Mouse (Mus musculus) adrenal gland, adult 2 months (tissue): ENCODE measurements around the gene Shank1. TPM values are rescaled to one million over a fixed set of nuclear protein-coding genes. Genes with fewer than 3 reads are reported as not detected.
"Not testable (repeated sequence)": the region's sequence is repeated elsewhere in the genome, so short reads cannot be mapped to it uniquely, and the experiment has no call there.

Source experiments
- DNase-seq: peaks from one replicate; pipeline ENCODE4 v3.0.0; 2021
- long read RNA-seq: library from polyadenylated mRNA; stranded (forward); transcript quantifications from one replicate; pipeline ENCODE4 v2.0.0, GENCODE M21; 2021
- polyA plus RNA-seq: library from polyadenylated mRNA; depleted of rRNA; stranded (reverse); fragments of >200 nt; gene quantifications from 2 replicates; pipeline ENCODE4 v1.2.3, GENCODE M21; 2012; rRNA removed
- total RNA-seq, 2 experiments: library from RNA; stranded (reverse); gene quantifications; 2 replicates each; pipeline ENCODE4 v1.2.3; 2021

Gene Shank1
- total RNA-seq: 1 to 10 TPM; 8.0 to 9.1 TPM
- 2.5 and 2.9 TPM in 2 replicates for polyA plus RNA-seq
- long read RNA-seq, partial matches to known transcripts: 0 of 1 reads
- long read RNA-seq, other reads (novel, unspliced or antisense): 1 of 1 reads

GRCm38 (mm10) chr7:44309475-44310284, at the start of gene Shank1:
Gene Shank1 (plus strand): TSS chr7:44310253.
- DNase-seq: no peak

- DNase-seq: peak; percentile 50
Observed at GRCm38 (mm10) chr7:44260410-44260809, 49.6 kb upstream of the Shank1 start.

- DNase-seq: no peak
Observed at GRCm38 (mm10) chr7:44261147-44261546, 48.9 kb upstream of the Shank1 start, which contains the start of gene Gm15517. Gene Gm15517 (plus strand): TSS chr7:44261447.

GRCm38 (mm10) chr7:44262791-44263643, 47.0 kb upstream of the Shank1 start:
- DNase-seq: peak; percentile 89

GRCm38 (mm10) chr7:44268117-44268516, 41.9 kb upstream of the Shank1 start:
- no peak for DNase-seq

- DNase-seq: no peak
Observed at GRCm38 (mm10) chr7:44269397-44269796, 40.7 kb upstream of the Shank1 start.

GRCm38 (mm10) chr7:44271309-44271708, 38.7 kb upstream of the Shank1 start:
- DNase-seq: no peak

- no peak for DNase-seq
Observed at GRCm38 (mm10) chr7:44272546-44272945, 37.5 kb upstream of the Shank1 start.

- no peak for DNase-seq
Observed at GRCm38 (mm10) chr7:44273446-44273845, 36.6 kb upstream of the Shank1 start.

GRCm38 (mm10) chr7:44274096-44274495, 36.0 kb upstream of the Shank1 start:
- no peak for DNase-seq

GRCm38 (mm10) chr7:44275546-44275945, 34.5 kb upstream of the Shank1 start:
- DNase-seq: no peak

- no peak for DNase-seq
Observed at GRCm38 (mm10) chr7:44276461-44277249, 33.4 kb upstream of the Shank1 start.

GRCm38 (mm10) chr7:44277250-44277622, 32.8 kb upstream of the Shank1 start:
- DNase-seq: no peak

- no peak for DNase-seq
Observed at GRCm38 (mm10) chr7:44280959-44281358, 29.1 kb upstream of the Shank1 start.

GRCm38 (mm10) chr7:44281586-44281985, 28.5 kb upstream of the Shank1 start:
- no peak for DNase-seq

GRCm38 (mm10) chr7:44287760-44288159, 22.3 kb upstream of the Shank1 start:
- DNase-seq: no peak

GRCm38 (mm10) chr7:44290986-44291385, 19.1 kb upstream of the Shank1 start:
- no peak for DNase-seq

GRCm38 (mm10) chr7:44291418-44291817, 18.6 kb upstream of the Shank1 start:
- DNase-seq: no peak

GRCm38 (mm10) chr7:44297501-44297900, 12.6 kb upstream of the Shank1 start:
- not testable (repeated sequence) for DNase-seq

- no peak for DNase-seq
Observed at GRCm38 (mm10) chr7:44303346-44304340, 6.4 kb upstream of the Shank1 start.

- no peak for DNase-seq
Observed at GRCm38 (mm10) chr7:44304463-44304774, 5.6 kb upstream of the Shank1 start.
